Mouse (Mus musculus) G1E (cell line): Measurements from ENCODE around the gene Sap25.

Experiments
- CTCF ChIP-seq: IDR thresholded peaks from 2 replicates; pipeline ENCODE4 v1.5.1; 2012; ENCODE audit warnings: low read depth, low read length, inconsistent platforms, mixed read lengths
- GATA1 ChIP-seq: IDR thresholded peaks from 2 replicates; pipeline ENCODE4 v1.6.1; 2012; ENCODE audit warnings: borderline replicate concordance, low read length, inconsistent platforms, mixed read lengths

DNA sequence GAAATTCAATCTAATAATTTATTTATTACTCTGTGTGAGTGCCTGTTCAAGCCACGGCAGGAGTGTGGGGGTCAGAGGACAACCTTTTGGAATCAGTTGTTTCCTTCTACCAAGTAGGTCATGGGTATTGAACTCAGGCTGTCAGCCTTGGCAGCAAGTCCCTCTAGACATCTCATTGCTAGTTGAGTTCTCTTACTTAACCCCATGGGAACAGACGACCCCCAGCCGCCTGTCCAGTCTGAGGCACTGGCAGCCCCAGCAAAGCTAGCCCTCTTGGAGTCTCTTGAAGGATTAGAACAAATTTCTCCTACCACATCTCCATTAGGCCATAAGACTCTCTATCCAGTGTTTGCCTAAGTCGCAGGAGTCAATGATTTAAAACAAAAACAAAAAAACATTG is 38.6 kb downstream of the Sap25 start:
- TF ChIP-seq CTCF = no peak
- no peak for TF ChIP-seq GATA1
